Mouse (Mus musculus): ENCODE data around the gene Aff4.
"Not testable (repeated sequence)": the region's sequence is repeated elsewhere in the genome, so short reads cannot be mapped to it uniquely, and the experiment has no call there.

Aff4 gene

DNA sequence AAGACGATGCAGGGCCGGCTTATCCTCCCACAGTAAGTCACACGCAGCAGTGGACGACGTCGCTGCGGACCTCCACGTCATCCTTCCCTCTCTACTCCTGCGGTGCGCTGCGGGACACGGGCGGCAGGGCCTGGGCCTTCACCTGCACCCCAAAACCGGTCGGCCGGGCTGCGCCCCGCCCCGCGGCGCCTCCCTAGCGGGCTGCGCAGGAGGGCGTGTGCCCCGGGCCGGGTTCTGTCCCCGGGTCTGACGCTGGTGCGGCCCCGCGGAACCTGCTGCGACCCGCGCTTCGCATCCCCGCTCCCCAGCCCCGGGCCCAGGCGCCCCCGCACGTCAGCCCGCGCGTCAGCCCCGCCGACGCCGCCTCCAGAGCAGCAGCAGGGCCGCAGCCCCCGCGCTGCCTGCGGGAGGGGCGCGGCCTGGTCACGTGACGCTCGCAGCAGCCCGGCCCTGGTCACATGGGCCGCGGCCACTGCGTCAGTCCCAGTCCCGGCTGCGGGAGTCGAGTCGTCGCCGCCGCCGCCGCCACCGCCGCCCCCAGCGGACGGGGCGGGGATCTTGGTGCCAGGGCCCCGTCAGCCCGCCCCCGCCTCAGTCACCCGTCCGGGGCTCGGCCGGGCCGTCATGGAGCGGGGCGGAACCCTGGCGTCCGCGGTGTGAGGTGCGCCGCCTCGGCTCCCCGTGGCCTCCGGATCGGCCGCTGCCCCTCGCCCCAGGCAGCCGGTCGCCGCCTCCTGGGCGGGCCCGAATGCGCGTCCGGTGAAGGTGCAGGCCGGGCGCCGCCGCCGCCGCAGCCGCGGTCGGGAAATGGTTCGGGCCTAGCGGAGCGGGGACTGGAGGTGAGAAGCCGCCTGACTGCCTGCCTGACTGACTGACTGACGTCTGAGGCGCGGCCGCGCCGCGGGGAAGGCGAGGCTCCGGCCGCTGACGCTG lies at the start of gene Aff4:
Gene Aff4 (plus strand): TSS at position 543 of the 933 bp plus-strand sequence.
- peak; percentile 91 to 93 for DNase-seq

DNA sequence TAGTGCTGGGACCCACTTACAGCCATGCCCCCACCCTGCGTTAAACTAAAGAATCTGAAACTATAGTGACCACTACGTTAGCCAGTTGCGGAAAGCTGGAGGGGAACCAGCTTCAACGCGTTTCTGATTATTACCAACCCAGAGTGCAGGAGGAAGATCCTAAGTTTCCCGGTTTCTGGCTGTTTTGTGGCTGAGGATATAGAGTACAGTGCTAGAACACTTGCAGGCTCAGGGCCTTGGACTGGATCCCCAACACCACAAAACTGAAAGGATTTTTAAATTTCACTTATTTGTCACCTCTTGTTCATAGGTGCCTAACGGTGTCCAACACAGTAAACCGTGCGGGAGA lies 49.5 kb upstream of the Aff4 start:
- peak in 1 of 2 experiments; percentile 31 for DNase-seq

DNA sequence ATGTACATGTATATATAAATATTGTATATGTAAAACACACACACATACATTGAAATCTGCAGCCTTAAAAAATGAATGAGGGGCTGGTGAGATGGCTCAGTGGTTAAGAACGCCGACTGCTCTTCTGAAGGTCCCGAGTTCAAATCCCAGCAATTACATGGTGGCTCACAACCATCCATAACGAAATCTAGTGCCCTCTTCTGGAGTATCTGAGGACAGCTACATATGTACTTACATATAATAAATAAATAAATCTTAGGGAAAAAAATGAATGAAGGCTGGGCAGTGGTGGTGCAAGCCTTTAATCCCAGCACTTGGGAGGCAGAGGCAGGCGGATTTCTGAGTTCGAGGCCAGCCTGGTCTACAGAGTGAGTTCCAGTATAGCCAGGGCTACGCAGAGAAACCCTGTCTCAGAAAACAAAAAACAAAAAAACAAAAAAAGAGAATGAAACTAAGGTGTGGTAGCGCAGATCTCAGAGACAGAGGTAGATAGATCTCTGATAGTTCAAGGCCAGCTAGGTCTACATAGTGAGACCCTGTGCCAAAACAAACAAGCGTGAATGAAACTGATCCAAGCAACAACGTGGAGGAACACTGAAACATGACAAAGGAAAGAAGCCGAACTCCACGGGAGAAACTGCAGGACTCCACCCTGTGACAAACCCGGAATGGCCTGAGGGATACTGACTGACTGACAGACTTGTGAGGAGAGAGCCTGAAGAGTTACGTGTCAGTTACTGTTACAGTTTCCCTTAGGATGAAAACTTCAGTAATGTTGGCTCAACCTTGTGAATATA lies 46.4 kb upstream of the Aff4 start:
- DNase-seq = no peak

DNA sequence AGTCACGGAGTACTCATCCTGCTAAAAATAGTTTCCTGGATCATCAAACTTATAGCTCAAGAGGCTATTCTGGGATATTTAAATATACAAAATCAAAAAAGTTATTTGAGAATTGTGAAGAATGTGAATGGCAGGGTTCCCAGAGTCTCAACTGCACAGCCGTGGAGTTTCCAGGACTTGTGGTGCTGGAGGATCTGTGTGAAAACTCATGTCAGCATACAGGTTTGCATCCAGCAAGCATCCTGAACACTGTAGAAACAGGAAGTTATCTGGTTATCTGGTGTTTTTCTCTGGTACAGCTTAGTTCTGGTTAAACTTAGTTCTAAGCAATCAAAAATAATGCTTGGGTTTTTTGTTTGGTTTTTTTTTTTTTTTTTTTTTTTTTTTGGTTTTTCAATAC lies 43.7 kb upstream of the Aff4 start:
- DNase-seq = no peak

DNA sequence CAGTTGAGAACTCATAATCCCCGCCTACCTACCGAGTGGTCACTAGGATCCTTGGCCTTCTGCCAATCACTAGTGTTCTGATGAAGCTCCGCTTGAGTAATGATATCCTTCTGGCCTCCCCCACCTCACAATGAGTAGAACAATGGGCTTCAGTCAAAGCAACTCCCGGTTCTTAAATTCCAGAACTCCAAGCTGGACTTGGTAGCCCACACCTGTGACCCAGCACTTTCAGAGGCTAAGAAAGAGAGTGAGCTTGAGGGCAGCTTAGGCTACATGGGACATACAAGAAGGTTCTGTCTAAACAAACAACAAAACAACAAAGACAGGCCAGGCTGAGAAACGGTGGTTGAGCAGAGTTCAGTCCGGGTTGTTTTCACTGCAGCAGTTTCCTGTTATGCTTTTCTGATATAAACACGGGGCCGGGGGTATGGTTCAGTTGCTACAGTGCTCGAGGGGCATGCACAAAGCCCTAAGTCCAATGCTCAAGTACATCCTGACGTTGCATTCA lies 43.0 kb upstream of the Aff4 start:
- DNase-seq = peak; percentile 52 to 77

DNA sequence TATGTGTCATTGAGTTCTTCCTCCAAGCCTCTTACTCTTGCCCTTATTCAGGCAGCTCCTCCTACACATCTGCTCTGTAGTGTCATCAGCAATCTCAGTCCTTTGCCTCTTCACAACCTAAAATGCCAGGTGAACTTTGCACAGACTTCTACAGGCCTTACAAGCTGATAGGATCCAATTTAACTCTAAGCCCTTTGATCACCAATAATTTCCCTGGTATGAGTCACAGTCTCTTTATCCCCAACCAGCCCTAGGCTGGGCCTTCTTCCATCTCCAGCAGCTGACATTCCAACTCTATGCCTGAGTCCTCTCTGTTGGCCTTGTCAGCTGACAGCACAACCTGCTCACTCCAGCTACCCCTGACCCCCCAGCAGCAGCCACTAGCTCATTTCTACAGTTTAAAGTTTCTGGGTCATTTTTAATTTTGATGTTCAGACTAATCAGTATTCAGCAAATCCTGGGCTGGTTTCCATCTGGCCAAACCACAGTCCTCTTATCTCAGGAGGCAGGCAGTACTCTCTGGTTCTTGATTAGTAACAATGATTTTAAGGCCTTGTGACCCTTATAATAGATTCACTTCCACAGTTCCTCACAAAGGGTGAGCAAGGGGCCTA lies 42.3 kb upstream of the Aff4 start:
- peak; percentile 48 to 55 for DNase-seq

DNA sequence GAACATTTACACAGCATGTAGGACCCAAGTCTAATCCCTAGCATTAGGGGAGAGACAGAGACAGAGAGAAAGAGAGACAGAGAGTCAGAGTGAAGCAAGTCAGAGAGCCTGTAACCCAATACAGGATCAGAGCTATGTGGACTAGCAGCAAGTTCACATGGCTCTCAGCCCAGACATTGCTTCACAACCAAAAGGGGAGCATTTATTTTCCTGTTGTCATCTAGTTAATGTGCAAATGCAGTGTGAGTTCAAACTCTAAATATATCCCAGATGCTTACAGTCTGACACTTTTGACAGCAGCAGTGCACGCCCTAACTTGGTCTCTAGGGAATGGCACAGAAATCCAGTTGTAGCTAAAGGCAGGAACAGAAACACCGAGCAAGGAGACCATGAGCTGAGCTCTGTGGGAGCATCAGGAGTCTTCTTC lies 41.7 kb upstream of the Aff4 start:
- peak; percentile 76 to 89 for DNase-seq

DNA sequence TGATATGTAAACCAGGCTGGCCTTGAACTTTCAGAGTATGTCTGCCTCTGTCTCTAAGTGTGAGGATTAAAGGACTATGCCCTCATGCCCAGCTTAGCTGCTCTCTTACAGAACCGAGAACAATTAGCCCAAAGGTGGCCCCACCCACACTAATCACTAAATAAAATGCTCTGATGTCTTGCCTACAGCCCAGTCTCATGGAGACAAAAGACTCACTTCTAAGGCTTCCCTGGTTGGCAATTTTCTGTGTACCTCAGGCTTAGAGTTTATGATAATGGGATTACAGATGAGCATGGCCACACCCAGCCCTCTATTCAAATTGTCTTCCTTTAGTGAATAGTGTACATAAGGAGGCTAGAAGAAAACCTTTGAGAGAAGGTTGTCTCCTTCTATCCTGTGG lies 39.2 kb upstream of the Aff4 start:
- DNase-seq = no peak

DNA sequence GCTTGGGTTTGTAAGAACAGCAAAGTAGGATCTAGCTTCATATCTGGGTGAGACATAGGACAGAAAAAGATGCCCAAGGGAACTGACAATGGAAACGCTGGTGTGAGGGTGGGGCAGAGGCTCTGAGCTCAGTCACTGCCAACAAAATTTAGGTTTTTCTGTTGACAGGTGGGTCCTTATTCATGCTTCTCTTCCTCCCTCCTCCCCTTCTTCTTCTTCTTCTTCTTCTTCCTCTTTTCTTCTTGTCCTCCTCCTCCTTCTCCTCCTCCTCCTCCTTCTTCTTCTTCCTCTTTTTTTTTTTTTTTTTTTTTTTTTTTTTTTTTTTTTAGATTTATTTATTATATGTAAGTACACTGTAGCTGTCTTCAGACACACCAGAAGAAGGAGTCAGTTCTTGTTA lies 37.8 kb upstream of the Aff4 start:
- DNase-seq = not testable (repeated sequence)

DNA sequence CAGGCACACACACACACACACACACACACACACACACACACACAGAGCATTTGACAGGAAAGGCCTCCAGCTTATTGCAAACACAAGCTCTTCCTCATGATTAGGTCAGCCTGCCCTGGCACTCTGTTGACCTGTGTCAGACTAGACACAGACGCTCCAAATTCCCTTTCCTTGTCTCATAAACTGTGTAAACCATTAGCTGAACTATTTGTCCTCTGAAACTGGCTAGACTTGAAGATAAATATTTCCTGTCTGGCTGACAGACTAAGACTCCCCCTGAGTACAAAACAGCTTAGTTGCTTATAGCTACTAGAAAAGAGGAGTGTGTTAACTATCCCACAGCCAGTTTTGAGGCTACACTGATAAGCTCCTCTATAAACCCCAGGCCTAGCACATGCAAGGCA lies 35.9 kb upstream of the Aff4 start:
- DNase-seq = peak; percentile 46 to 68

DNA sequence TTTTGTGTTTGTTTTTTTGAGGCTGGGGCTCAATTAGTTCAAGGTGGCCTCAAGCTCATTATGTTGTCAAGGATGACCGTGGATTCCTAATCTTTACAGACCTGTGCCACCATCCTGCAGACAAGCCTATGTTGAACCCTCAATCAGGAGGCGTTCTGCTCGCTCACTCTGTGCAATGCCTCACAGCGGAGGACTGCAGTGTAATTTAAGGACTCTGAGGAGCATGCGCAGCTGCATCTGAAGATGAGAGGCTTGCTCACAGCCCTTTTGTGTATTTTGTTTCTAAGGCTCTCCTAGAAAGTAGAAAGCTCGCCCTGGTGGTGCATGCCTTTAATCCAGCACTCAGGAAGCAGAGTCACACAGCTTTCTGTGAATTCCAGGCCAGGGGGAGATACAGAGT lies 33.6 kb upstream of the Aff4 start:
- no peak for DNase-seq

DNA sequence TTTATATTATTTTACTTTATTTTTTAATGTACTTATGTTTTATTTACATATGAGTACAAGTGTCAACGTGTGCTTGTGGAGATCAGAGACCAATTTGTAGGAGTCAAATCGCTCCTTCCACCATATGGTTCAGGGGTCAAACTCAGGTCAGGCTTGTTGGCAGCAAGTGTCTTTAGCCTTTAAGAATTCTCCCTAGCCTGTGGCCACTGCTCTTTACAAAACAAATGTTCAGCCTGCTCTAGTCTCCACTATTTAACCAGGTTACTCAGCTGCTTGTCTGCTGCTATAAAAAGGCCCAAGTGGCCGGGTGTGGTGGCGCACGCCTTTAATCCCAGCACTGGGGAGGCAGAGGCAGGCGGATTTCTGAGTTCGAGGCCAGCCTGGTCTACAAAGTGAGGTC lies 32.6 kb upstream of the Aff4 start:
- DNase-seq = no peak

DNA sequence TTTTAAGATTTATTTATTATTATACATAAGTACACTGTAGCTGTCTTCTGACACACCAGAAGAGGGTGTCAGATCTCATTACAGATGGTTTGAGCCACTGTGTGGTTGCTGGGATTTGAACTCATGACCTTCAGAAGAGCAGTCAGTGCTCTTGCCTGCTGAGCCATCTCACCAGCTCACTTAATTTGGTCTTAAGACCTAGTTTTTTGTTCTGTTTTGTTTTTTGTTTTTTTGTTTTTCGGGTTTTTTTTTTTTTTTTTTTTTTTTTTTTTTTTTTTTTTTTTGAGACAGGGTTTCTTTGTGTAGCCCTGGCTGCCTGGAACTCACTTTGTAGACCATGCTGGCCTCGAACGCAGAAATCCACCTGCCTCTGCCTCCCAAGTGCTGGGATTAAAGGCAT lies 32.1 kb upstream of the Aff4 start:
- not testable (repeated sequence) for DNase-seq

DNA sequence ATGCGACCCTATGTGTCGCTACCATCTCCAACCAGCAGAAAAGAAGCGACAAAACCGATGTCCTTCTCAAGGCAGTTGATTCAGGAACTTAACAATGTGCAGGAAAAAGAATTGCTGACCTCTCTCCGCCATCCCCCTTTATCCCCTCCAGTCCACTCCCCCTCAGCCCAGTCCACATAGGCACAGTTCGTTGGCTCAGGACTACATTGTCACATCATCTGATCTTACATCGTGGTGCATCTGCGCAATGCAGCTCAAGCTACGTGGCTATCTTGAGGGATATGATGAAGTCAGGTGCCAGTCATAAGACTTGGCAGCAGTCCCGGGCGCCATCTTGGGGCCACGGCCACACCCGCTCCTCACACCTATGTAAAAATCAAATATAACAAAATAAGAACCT lies 30.8 kb upstream of the Aff4 start:
- not testable (repeated sequence) for DNase-seq

DNA sequence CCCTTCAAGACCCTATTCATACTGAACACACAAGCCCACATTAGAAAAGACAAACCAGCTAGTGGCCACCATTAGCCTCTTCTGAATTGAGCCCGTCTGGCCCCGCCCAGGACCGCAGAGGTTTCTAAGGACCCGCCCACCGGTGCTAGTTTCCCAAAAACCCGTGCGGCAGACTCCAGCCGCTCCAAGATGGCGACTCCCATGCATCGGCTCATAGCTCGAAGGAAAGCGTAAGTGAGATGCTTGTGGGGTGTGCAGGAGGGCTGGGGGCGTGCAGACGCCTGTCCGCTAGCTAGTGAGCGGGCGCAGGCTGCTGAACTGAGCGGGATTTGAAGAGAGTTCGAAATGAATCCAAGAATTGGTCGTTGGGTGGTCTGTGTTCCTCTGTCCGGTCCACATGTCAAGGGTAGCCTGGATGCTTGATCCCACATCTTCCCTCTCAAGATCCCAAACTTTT lies 26.1 kb upstream of the Aff4 start, which contains the start of gene Zcchc10:
Gene Zcchc10 (plus strand): TSS at position 168 of the 457 bp plus-strand sequence.
- peak; percentile 92 to 96 for DNase-seq

DNA sequence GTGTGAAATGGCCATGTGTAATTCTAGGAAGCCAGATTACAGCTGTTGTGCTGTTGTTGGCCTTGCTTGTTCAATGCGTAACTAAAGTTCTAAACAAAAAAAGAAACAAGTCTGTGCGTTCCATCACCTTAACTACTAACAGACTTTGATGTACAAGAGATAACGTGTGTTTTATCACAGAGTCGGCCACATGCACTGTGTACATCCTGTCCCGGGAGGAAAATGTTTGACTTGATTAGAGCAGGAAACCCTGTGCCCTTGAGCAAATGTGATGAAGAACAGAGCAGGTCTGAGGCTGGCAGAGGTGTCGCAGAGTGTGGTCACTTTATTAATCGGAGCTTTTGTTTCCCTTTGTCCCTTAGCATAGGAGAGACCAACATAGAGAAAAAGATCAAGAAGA lies 20.3 kb upstream of the Aff4 start:
- DNase-seq = no peak

DNA sequence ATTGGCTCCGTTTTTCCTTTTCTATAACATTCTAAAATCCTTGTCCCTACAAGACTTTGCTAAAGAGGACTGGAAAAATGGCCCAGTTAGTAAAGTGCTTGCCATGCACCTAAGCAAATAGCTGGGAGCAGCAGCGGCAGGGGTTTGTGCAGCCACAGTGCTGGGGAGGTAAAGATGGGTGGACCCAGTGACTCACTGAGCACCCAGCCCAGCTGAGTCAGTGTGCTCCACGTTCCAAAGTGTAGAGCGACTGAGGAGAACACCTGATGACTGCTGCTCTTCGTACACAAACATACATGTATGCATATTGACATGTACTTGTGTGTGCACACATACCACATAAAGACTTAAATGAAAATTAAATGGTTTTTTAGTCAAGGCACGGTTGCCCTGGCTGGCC lies 19.5 kb upstream of the Aff4 start:
- no peak for DNase-seq

DNA sequence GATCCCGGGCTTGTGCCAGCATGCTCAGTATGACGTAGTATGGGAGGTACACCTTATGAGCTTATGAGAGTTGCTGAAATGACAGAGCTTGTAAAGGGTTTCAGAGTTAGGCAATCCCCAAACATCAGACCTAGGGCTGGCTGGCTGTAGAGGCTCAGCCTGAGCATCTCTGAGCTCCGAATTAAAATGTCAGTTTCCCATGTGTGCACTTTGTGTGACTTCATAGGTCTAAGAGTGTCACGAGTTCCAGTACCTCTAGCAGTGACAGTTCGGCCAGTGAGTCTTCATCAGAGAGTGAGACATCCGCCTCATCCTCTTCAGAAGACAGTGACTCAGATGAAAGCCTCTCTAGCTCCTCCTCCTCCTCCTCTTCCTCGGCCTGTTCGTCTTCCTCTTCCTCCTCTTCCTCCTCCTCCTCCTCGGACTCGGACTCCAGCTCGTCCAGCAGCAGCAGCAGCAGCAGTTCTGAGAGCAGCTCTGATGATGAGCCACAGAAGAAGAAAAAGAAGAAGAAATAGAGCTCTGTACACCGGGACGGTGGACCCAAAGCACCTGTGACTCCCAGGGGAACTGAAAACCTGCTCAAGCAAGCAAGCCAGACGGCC lies 18.5 kb upstream of the Aff4 start:
- DNase-seq = no peak

DNA sequence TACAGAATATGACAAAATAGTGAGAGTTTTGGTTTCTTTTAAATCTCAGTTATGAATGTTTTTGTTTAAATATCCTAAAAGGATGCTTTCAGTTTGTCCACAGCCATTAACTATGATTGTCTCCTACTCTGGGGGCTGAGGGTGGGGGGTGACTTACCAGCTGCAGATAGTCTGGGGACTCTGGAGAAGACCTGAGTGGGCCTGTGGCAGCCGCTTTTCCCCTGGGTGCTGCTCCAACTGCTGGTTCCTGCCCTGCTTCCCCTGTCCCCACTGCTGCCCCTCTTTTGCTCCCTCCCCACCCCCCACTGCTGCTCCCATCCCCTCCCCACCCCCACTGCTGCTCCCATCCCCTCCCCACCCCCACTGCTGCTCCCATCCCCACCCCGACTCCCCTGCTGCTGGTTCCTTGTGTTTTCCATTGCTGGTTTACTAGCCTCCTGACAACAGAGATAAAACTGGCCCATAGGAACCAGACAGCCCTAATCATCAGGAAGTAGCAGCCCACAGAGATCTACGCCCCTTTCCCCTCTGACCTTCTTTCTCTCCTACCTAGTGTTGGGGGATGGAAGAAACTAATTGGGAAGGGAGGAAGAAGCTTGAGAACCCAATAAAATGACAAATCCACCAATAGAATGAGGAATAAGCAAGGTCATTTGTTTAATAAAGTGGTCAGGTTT lies 15.0 kb upstream of the Aff4 start:
- DNase-seq = no peak

DNA sequence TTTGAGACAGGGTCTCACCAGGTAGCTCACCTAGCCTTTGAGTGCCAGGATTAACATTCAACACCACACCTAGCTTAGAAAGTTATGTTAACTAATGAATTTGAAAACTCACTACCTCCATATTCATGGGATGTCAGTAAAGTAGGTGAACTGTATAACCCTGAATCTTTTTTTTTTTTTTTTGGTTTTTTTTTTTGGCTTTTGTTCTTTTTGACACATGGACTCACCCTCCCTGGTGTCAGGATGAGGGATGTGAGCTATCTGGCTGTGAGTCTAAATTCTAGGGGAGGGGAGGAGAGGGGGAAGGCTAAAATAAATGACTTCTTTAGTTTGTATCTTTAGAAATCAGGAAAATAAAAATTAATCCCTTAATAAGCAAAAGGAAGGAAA lies 14.5 kb upstream of the Aff4 start:
- DNase-seq = no peak

DNA sequence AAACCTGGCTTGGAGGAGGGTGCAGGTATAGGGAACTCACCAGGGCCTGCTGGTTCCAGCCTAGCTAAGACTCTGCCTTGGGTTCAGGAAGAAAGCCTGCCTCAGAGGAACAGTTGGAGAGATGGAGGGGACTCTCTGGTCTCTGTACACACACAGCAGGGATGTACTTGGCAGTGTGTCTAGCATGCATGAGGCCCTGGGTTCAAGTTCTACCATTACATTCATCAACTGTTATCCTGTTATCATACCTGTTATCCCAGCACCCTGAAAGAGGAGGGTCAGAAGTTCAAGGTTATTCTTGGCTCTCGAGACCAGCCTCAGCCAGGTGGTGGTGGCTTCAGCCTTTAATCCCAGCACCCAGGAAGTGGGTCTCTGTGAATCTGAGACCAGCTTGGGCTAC lies 13.7 kb upstream of the Aff4 start:
- DNase-seq = no peak

DNA sequence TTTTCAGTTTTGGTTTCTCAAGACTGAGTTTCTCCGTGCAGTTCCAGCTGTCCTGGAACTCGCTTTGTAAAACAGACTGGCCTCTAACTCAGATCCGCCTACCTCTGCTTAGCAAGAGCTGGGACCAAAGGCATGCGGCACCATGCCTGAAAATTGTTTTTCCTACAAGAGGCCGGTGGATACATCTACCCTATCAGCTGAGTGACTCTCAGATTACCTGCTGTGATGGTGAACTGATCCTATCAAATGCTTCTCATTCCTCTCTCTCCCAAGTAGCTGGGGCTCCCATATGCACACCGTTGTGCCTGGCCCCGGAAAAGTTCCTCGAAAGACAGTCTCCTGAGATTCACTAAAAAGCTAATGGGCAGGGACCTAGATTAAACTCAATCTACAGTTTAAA lies 12.9 kb upstream of the Aff4 start:
- no peak for DNase-seq
